Mouse (Mus musculus): ENCODE measurements around the gene 4931417E11Rik.

The 4931417E11Rik gene

GRCm38 (mm10) chr6:73469567-73469966 is at the start of gene 4931417E11Rik:
TSS of gene 4931417E11Rik (minus strand) at chr6:73469667.
- no peak for DNase-seq (ENCODE audit: low spot score in 2 of 2)

- DNase-seq (ENCODE audit: low spot score in 2 of 2), result peak; percentile 85 to 86
These were observed 48.4 kb upstream of the 4931417E11Rik start for GRCm38 (mm10) chr6:73517818-73518396.

- no peak for DNase-seq (ENCODE audit: low spot score in 2 of 2)
These were observed 43.4 kb upstream of the 4931417E11Rik start for GRCm38 (mm10) chr6:73512907-73513306.

GRCm38 (mm10) chr6:73499631-73500030 is 30.2 kb upstream of the 4931417E11Rik start:
- DNase-seq (ENCODE audit: low spot score in 2 of 2), result no peak

GRCm38 (mm10) chr6:73497321-73497720 is 27.9 kb upstream of the 4931417E11Rik start:
- DNase-seq (ENCODE audit: low spot score in 2 of 2), result no peak

- no peak for DNase-seq (ENCODE audit: low spot score in 2 of 2)
These were observed 21.1 kb upstream of the 4931417E11Rik start for GRCm38 (mm10) chr6:73490524-73490923.

GRCm38 (mm10) chr6:73485616-73486015 is 16.1 kb upstream of the 4931417E11Rik start:
- no peak for DNase-seq (ENCODE audit: low spot score in 2 of 2)

- no peak for DNase-seq (ENCODE audit: low spot score in 2 of 2)
These were observed 3.4 kb downstream of the 4931417E11Rik start for GRCm38 (mm10) chr6:73466084-73466483.

GRCm38 (mm10) chr6:73462543-73462942 is 6.9 kb downstream of the 4931417E11Rik start:
- DNase-seq (ENCODE audit: low spot score in 2 of 2), result no peak

GRCm38 (mm10) chr6:73433912-73434311 is 35.6 kb downstream of the 4931417E11Rik start:
- no peak for DNase-seq (ENCODE audit: low spot score in 2 of 2)

- DNase-seq (ENCODE audit: low spot score in 2 of 2), result no peak
These were observed 40.7 kb downstream of the 4931417E11Rik start for GRCm38 (mm10) chr6:73428618-73429336.

GRCm38 (mm10) chr6:73427273-73427812 is 42.1 kb downstream of the 4931417E11Rik start:
- DNase-seq (ENCODE audit: low spot score in 2 of 2), result no peak
